Mouse (Mus musculus) limb, embryonic 12.5 days (tissue): ENCODE results near the gene Agt. TPM values are rescaled to one million over a fixed set of nuclear protein-coding genes. Genes with fewer than 3 reads are reported as not detected.

Experiments
- ATAC-seq: fragments of 200-750 bp; cut with Nextera tagmentation; 2 replicates; pipeline ENCODE4 v1.8.0; 2017; ENCODE audit warnings: low read depth, moderate TSS enrichment; ENCODE audit not compliant: insufficient number of reproducible peaks, insufficient read depth, low FRiP score, low TSS enrichment
- H3K27ac ChIP-seq: fragments of 300-500 bp; sonication (generic); 2 replicates; pipeline ENCODE4 v1.5.1; 2016; ENCODE audit warnings: mild to moderate bottlenecking, moderate library complexity
- H3K27me3 ChIP-seq: fragments of 300-500 bp; sonication (generic); 2 replicates; pipeline ENCODE4 v1.6.1; 2016; ENCODE audit warnings: mild to moderate bottlenecking, moderate library complexity
- H3K36me3 ChIP-seq: fragments of 300-500 bp; sonication (generic); 2 replicates; pipeline ENCODE4 v1.6.1; 2016; ENCODE audit warnings: mild to moderate bottlenecking, moderate library complexity
- H3K4me1 ChIP-seq: fragments of 300-500 bp; sonication (generic); replicated peaks from 2 replicates; pipeline ENCODE4 v1.6.1; 2016
- H3K4me2 ChIP-seq: fragments of 300-500 bp; sonication (generic); 2 replicates; pipeline ENCODE4 v1.6.1; 2016; ENCODE audit warnings: mild to moderate bottlenecking, moderate library complexity
- H3K4me3 ChIP-seq: fragments of 300-500 bp; sonication (generic); replicated peaks from 2 replicates; pipeline ENCODE4 v1.5.1; 2016; ENCODE audit warnings: mild to moderate bottlenecking
- H3K9ac ChIP-seq: fragments of 300-500 bp; sonication (generic); replicated peaks from 2 replicates; pipeline ENCODE4 v1.6.1; 2016; ENCODE audit warnings: mild to moderate bottlenecking, moderate library complexity
- H3K9me3 ChIP-seq: fragments of 300-500 bp; sonication (generic); 2 replicates; pipeline ENCODE4 v1.6.1; 2016; ENCODE audit warnings: mild to moderate bottlenecking, moderate library complexity
- WGBS: fragments of 180-500 bp; shearing (Covaris S2); methylation state at CpG from one replicate; pipeline ENCODE4 v1.1.7; 2016; 5-methylcytosine and 5-hydroxymethylcytosine counted together
- polyA plus RNA-seq: library from polyadenylated mRNA; unstranded; fragments of >200 nt; fragmentation: Nextera tagmentation; extraction: Ambion mirVana; gene quantifications from 2 replicates; pipeline ENCODE4 v1.2.1, GENCODE M21; 2016

Gene Agt
- polyA plus RNA-seq, 1 experiment from 2014 or later, result not detected

GRCm38 (mm10) chr8:124551011-124551661, 18.4 kb downstream of the Agt start:
- H3K4me2 ChIP-seq, result no peak overlapping the region
- H3K27me3 ChIP-seq, result no peaks in the 10 kb centered on the region
- peaks cover 66% of the 10 kb centered on the region for H3K36me3 ChIP-seq
- no peaks in the 10 kb centered on the region for H3K4me1 ChIP-seq
- no peaks in the 10 kb centered on the region for H3K9me3 ChIP-seq
- no peak overlapping the region for H3K9ac ChIP-seq
- no peak overlapping the region for H3K4me3 ChIP-seq
- no peak for ATAC-seq
- no peak overlapping the region for H3K27ac ChIP-seq
- 94% methylated on average over 15 of the region's 15 CpGs for WGBS

DNA sequence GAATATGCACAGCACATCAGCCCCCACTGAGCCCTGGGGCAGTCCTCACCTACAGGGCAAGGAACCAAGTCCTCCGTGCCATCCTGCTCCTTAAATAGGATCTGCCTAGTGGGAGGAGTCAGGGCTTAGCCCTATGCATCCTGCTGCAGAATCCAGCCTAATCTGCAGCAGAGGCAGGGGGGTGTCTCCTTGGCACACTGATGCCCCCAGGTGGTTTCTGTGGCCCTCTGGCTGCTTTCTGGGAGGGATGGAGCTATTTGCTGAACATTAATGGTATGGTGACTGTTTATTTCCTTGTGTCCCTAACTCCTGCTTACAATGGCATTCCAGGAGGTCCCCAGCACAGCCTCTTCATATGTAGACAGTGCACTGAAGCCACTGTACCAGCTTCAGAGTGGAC, 21.3 kb downstream of the Agt start:
- Histone ChIP-seq H3K9me3 (no peaks in the 10 kb centered on the region), H3K27me3 (no peaks in the 10 kb centered on the region), H3K4me2 (no peak overlapping the region), H3K27ac (no peak overlapping the region), H3K4me3 (no peak overlapping the region), H3K4me1 (no peaks in the 10 kb centered on the region), H3K36me3 (peaks cover 95% of the 10 kb centered on the region), H3K9ac (no peak overlapping the region)
- WGBS, result 83% methylated on average over 1 of the region's 1 CpGs
- no peak for ATAC-seq

GRCm38 (mm10) chr8:124547269-124547668, 22.2 kb downstream of the Agt start:
- no peaks in the 10 kb centered on the region for H3K4me1 ChIP-seq
- no peak overlapping the region for H3K4me2 ChIP-seq
- H3K9me3 ChIP-seq, result no peaks in the 10 kb centered on the region
- H3K27ac ChIP-seq, result no peak overlapping the region
- no peaks in the 10 kb centered on the region for H3K27me3 ChIP-seq
- WGBS, result 63% methylated on average over 11 of the region's 11 CpGs
- H3K4me3 ChIP-seq, result no peak overlapping the region
- H3K9ac ChIP-seq, result no peak overlapping the region
- ATAC-seq, result no peak
- H3K36me3 ChIP-seq, result peaks cover 97% of the 10 kb centered on the region

DNA sequence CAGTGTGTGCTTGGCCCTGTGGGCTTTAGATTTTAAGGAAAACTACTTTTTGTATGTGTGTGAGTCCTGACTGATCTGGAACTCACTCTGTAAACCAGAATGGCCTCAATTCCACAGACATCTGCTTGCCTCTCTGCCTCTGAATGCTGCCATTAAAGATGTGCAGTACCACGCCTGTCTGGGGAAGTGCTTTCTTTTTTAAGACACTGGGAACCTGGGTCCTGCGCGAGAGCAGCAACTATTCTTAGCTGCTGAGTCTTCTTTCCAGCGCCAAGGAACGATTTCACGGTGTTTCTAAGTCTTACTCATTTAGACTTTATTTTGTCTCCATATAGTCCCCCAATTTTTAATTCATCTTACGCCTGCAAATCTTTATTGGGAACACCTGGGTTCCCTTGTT, 22.7 kb downstream of the Agt start:
- Histone ChIP-seq H3K4me1 (no peaks in the 10 kb centered on the region), H3K9ac (no peak overlapping the region), H3K27ac (no peak overlapping the region), H3K4me2 (no peak overlapping the region), H3K27me3 (no peaks in the 10 kb centered on the region), H3K36me3 (peaks cover 97% of the 10 kb centered on the region), H3K4me3 (no peak overlapping the region), H3K9me3 (no peaks in the 10 kb centered on the region)
- 91% methylated on average over 7 of the region's 7 CpGs for WGBS
- ATAC-seq, result no peak

GRCm38 (mm10) chr8:124546371-124546770, 23.1 kb downstream of the Agt start:
- H3K36me3 ChIP-seq, result peaks cover 97% of the 10 kb centered on the region
- H3K4me1 ChIP-seq, result no peaks in the 10 kb centered on the region
- H3K27me3 ChIP-seq, result no peaks in the 10 kb centered on the region
- H3K4me2 ChIP-seq, result no peak overlapping the region
- no peak overlapping the region for H3K4me3 ChIP-seq
- ATAC-seq, result no peak
- H3K9me3 ChIP-seq, result no peaks in the 10 kb centered on the region
- no peak overlapping the region for H3K27ac ChIP-seq
- no peak overlapping the region for H3K9ac ChIP-seq
- WGBS, result 93% methylated on average over 6 of the region's 6 CpGs

- H3K4me3 ChIP-seq, result no peak overlapping the region
- no peak overlapping the region for H3K9ac ChIP-seq
- H3K27ac ChIP-seq, result no peak overlapping the region
- peaks cover 99% of the 10 kb centered on the region for H3K36me3 ChIP-seq
- 98% methylated on average over 5 of the region's 5 CpGs for WGBS
- H3K27me3 ChIP-seq, result no peaks in the 10 kb centered on the region
- no peak for ATAC-seq
- no peak overlapping the region for H3K4me2 ChIP-seq
- no peaks in the 10 kb centered on the region for H3K9me3 ChIP-seq
- H3K4me1 ChIP-seq, result no peaks in the 10 kb centered on the region
Observed at GRCm38 (mm10) chr8:124543272-124543671, 26.2 kb downstream of the Agt start.

GRCm38 (mm10) chr8:124542001-124542400, 27.5 kb downstream of the Agt start:
- no peaks in the 10 kb centered on the region for H3K27me3 ChIP-seq
- H3K4me3 ChIP-seq, result no peak overlapping the region
- no peaks in the 10 kb centered on the region for H3K4me1 ChIP-seq
- H3K4me2 ChIP-seq, result no peak overlapping the region
- WGBS, result 94% methylated on average over 4 of the region's 4 CpGs
- no peak for ATAC-seq
- peaks cover 97% of the 10 kb centered on the region for H3K36me3 ChIP-seq
- H3K27ac ChIP-seq, result no peak overlapping the region
- no peaks in the 10 kb centered on the region for H3K9me3 ChIP-seq
- H3K9ac ChIP-seq, result no peak overlapping the region

DNA sequence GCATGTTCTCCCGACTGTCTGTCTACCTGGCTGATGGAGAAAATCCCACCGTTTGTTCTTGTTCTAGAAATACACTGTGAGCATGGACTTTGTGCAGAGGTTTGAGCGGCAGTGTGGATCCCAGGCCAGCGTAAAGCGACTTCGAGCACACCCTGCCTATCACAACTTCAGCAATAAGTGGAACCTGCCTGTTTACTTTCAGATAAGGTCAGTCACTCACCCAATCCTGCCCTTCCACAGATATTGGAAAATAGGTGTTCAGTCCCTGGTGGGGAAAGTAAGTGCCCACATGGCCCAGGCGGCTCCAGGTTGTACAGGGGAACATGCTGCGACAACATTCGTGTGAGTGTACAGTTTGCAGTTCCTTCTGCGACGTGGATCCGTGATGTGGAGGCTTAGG, 28.6 kb downstream of the Agt start:
- no peaks in the 10 kb centered on the region for H3K27me3 ChIP-seq
- no peak for ATAC-seq
- H3K4me2 ChIP-seq, result no peak overlapping the region
- H3K9ac ChIP-seq, result no peak overlapping the region
- 94% methylated on average over 12 of the region's 12 CpGs for WGBS
- no peaks in the 10 kb centered on the region for H3K9me3 ChIP-seq
- no peak overlapping the region for H3K4me3 ChIP-seq
- peaks cover 95% of the 10 kb centered on the region for H3K36me3 ChIP-seq
- H3K27ac ChIP-seq, result no peak overlapping the region
- no peaks in the 10 kb centered on the region for H3K4me1 ChIP-seq

GRCm38 (mm10) chr8:124535451-124535850, 34.1 kb downstream of the Agt start:
- no peaks in the 10 kb centered on the region for H3K27me3 ChIP-seq
- no peaks in the 10 kb centered on the region for H3K9me3 ChIP-seq
- H3K4me2 ChIP-seq, result no peak overlapping the region
- 93% methylated on average over 5 of the region's 5 CpGs for WGBS
- H3K9ac ChIP-seq, result no peak overlapping the region
- peaks cover 94% of the 10 kb centered on the region for H3K36me3 ChIP-seq
- H3K27ac ChIP-seq, result no peak overlapping the region
- no peak overlapping the region for H3K4me3 ChIP-seq
- no peak for ATAC-seq
- H3K4me1 ChIP-seq, result no peaks in the 10 kb centered on the region

GRCm38 (mm10) chr8:124532626-124533025, 36.9 kb downstream of the Agt start:
- Histone ChIP-seq H3K27ac (no peak overlapping the region), H3K4me1 (no peaks in the 10 kb centered on the region), H3K9me3 (no peaks in the 10 kb centered on the region), H3K36me3 (peaks cover 91% of the 10 kb centered on the region), H3K9ac (no peak overlapping the region), H3K4me2 (no peak overlapping the region), H3K4me3 (no peak overlapping the region), H3K27me3 (no peaks in the 10 kb centered on the region)
- 90% methylated on average over 3 of the region's 3 CpGs for WGBS
- ATAC-seq, result no peak

DNA sequence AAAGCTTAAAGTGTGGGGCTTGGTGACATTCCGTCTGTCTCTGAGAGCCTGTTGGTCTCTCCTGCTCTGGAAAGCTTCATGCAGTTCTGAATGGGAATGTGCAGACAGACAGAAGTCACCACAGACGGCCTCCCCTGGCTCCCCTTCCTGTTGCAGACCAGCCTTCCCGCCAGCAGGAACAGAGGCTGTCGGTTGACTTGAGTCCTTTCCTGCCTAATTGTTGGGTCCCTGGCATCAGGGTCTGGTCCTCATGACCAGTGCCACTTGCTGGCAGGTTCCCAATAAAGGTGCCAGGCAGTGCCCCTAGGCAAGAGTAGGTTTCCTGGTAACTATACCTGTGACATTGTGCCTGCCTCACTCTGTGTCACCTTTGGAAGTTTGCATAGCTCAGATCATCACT, 38.5 kb downstream of the Agt start:
- H3K36me3 ChIP-seq, result peaks cover 96% of the 10 kb centered on the region
- ATAC-seq, result no peak

GRCm38 (mm10) chr8:124530556-124530955, 39.0 kb downstream of the Agt start:
- Histone ChIP-seq H3K4me2 (no peak overlapping the region), H3K27ac (no peak overlapping the region), H3K36me3 (peaks cover 96% of the 10 kb centered on the region), H3K27me3 (no peaks in the 10 kb centered on the region), H3K4me1 (no peaks in the 10 kb centered on the region), H3K9me3 (no peaks in the 10 kb centered on the region), H3K4me3 (no peak overlapping the region), H3K9ac (no peak overlapping the region)
- 91% methylated on average over 7 of the region's 7 CpGs for WGBS
- ATAC-seq, result no peak

More for the DNA sequence above, 38.5 kb downstream of the Agt start:
- H3K9ac ChIP-seq, result no peak overlapping the region
- WGBS, result 86% methylated on average over 4 of the region's 4 CpGs
- no peak overlapping the region for H3K4me2 ChIP-seq
- H3K4me1 ChIP-seq, result no peaks in the 10 kb centered on the region
- no peak overlapping the region for H3K4me3 ChIP-seq
- H3K9me3 ChIP-seq, result no peaks in the 10 kb centered on the region
- no peak overlapping the region for H3K27ac ChIP-seq
- no peaks in the 10 kb centered on the region for H3K27me3 ChIP-seq
